Mouse (Mus musculus): Measurements from ENCODE around the gene Adssl1.

Gene Adssl1

GRCm38 (mm10) chr12:112593951-112594915 lies 25.6 kb upstream of the Adssl1 start:
- peak; percentile 51 to 52 for DNase-seq

- DNase-seq = no peak
Measured at GRCm38 (mm10) chr12:112594989-112595388, 24.9 kb upstream of the Adssl1 start.

GRCm38 (mm10) chr12:112595626-112596025 lies 24.2 kb upstream of the Adssl1 start:
- DNase-seq = no peak

- no peak for DNase-seq
Measured at GRCm38 (mm10) chr12:112596454-112596853, 23.4 kb upstream of the Adssl1 start.

- DNase-seq = no peak
Measured at GRCm38 (mm10) chr12:112596891-112597500, 22.8 kb upstream of the Adssl1 start.

GRCm38 (mm10) chr12:112597618-112598017 lies 22.2 kb upstream of the Adssl1 start:
- DNase-seq = no peak

GRCm38 (mm10) chr12:112599198-112599597 lies 20.6 kb upstream of the Adssl1 start:
- no peak for DNase-seq

GRCm38 (mm10) chr12:112599942-112600611 lies 19.8 kb upstream of the Adssl1 start:
- no peak for DNase-seq

- no peak for DNase-seq
Measured at GRCm38 (mm10) chr12:112604022-112604421, 15.8 kb upstream of the Adssl1 start.

GRCm38 (mm10) chr12:112604709-112605649 lies 14.9 kb upstream of the Adssl1 start:
- no peak for DNase-seq

GRCm38 (mm10) chr12:112605766-112606165 lies 14.1 kb upstream of the Adssl1 start:
- peak; percentile 87 for DNase-seq

GRCm38 (mm10) chr12:112606998-112607397 lies 12.8 kb upstream of the Adssl1 start:
- DNase-seq = no peak

GRCm38 (mm10) chr12:112609031-112609430 lies 10.8 kb upstream of the Adssl1 start:
- DNase-seq = no peak

- DNase-seq = peak in 1 of 2 experiments; percentile 36
Measured at GRCm38 (mm10) chr12:112616668-112617067, 3.2 kb upstream of the Adssl1 start.

- DNase-seq = peak; percentile 69 to 73
Measured at GRCm38 (mm10) chr12:112617184-112617583, 2.7 kb upstream of the Adssl1 start.

GRCm38 (mm10) chr12:112617898-112618380 lies 1.9 kb upstream of the Adssl1 start:
- DNase-seq = peak; percentile 88 to 91

- peak; percentile 54 to 55 for DNase-seq
Measured at GRCm38 (mm10) chr12:112618981-112619685, 712 bp upstream of the Adssl1 start.

GRCm38 (mm10) chr12:112620354-112621061 lies 663 bp downstream of the Adssl1 start:
- peak; percentile 26 to 34 for DNase-seq

GRCm38 (mm10) chr12:112621900-112622299 lies 2.1 kb downstream of the Adssl1 start:
- DNase-seq = no peak

GRCm38 (mm10) chr12:112623742-112624141 lies 3.9 kb downstream of the Adssl1 start:
- peak; percentile 83 to 84 for DNase-seq

- DNase-seq = no peak
Measured at GRCm38 (mm10) chr12:112625700-112626099, 5.9 kb downstream of the Adssl1 start.

All from B cell, adult 2 months (primary cell).